Mouse (Mus musculus): Measurements from ENCODE around the gene Lipm.

The Lipm gene

DNA sequence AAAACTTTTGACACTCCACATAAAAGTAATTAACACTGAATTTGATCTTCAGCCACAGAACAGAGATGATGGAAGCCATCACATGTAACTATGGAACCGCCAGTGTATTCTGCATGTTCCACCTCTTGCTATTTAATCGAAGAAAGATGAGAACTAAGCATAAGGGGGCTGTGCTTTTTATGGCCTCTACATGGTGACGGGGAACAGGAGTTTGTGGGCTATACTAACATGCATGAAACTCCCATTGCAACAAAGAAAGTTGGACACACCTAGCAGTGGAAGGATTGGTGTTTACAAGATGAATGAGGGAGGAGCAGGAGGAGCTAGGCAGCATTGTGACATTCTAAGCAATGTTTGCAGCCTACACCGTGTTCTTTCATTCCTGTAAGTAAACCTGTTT is at the start of gene Lipm:
Lipm (plus strand) TSS at position 301 of the 400 bp plus-strand sequence.
- DNase-seq (ENCODE audit: low read depth, low spot score), result no peak

DNA sequence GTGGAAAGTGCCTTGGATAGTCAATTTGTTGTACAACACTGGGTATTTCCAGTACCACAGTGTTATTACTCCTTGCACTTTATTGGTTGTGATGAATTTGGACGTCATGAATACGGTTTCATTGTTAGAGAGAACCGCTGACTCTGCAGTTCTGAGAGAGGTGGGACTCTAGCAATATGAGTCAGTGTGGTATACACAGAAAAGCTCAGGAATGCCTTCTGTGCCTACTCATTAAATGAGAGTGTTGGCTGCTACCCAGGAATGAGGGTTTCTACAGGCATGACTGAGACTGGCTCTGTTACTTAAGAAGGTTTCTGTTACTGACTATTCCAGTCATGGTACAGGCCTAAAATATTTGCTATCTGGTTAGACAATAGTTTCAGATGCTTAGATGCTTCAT is 49.2 kb upstream of the Lipm start:
- peak; percentile 62 for DNase-seq (ENCODE audit: low read depth, low spot score)

- no peak for DNase-seq (ENCODE audit: low read depth, low spot score)
These were observed 37.2 kb upstream of the Lipm start for GRCm38 (mm10) chr19:34063547-34063946.

GRCm38 (mm10) chr19:34064059-34064458 is 36.7 kb upstream of the Lipm start:
- DNase-seq (ENCODE audit: low read depth, low spot score), result peak; percentile 62

- DNase-seq (ENCODE audit: low read depth, low spot score), result no peak
These were observed 33.8 kb upstream of the Lipm start, which contains the start of gene Lipn for GRCm38 (mm10) chr19:34066779-34067472. Gene Lipn (plus strand): TSS chr19:34067358.

DNA sequence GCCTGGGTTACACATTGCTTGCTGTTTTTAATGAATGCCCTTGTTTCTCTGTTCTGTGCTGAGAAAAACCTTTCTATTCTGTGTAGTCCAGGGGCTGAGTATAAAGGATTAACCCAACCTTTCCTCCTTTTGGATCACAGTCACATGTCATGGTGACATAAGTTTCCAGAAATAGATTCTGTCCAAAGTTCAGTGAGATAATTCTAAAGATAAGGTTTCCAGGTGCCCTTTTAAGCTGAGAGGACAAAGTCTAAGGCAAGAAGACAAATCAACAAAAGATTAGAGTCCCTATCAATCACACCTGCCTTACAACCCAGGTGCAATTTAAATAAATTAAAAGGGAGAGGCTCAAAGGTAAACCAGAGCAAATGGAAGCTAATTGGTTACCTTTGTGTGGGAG is 26.5 kb upstream of the Lipm start:
- no peak for DNase-seq (ENCODE audit: low read depth, low spot score)

DNA sequence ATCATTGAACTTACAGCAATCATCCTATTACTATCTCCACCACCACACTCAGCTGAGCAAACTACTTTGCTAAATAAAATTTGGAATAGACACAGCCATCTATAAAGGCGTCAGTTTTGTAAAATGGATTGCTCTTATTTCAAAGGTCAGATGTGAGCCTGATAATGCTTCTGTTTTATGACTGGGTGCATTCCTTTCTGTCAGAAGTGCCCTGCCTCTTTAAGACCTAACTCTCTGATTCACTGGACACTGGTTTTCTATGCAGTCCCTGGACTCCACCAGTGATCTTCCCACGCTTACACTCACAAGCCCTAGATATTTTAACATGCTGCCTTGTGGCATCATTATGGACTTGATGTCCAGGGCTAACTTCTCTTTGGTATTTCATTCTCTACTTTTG is 22.6 kb upstream of the Lipm start:
- no peak for DNase-seq (ENCODE audit: low read depth, low spot score)

- no peak for DNase-seq (ENCODE audit: low read depth, low spot score)
These were observed 11.6 kb upstream of the Lipm start for GRCm38 (mm10) chr19:34089011-34089680.

DNA sequence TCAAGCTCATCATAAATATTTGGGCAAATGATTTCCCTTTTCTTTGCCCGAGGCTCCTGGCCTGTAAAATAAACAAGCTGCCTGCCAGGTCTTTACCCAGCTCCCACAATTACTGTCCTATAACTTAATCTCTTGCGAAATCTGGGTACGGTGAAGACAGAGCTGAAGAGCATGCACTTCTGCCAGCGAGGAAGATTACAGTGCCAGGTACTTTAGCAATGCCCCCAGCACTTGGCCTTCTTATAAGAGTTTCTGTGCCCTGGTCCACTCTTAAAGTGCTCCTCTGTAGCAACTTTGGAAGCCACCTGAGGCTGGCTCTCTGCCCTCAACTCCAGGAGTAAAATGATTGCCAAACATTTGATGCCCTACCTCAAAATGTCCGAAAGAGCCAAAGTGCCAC is 5.4 kb upstream of the Lipm start:
- no peak for DNase-seq (ENCODE audit: low read depth, low spot score)

- DNase-seq (ENCODE audit: low read depth, low spot score), result no peak
These were observed 4.5 kb upstream of the Lipm start for GRCm38 (mm10) chr19:34096228-34096627.

DNA sequence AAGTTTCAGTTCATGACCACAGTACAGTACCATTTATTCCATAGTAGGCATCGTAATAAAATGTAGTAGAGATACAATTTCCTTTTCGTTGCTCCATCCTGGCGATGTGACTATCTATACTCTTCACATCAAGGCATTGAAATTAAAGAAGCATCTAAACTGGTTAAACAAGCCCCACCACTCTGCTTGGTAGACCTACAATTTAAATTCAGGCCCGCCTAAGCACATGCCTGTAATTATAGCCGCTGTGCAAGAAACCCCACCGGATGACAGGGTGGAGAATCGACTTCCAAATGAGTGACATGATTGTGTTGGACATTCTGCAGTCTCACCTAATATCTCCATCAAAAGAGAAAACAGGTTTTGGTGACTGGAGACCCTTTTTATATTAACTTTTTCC is 1.2 kb downstream of the Lipm start:
- no peak for DNase-seq (ENCODE audit: low read depth, low spot score)

DNA sequence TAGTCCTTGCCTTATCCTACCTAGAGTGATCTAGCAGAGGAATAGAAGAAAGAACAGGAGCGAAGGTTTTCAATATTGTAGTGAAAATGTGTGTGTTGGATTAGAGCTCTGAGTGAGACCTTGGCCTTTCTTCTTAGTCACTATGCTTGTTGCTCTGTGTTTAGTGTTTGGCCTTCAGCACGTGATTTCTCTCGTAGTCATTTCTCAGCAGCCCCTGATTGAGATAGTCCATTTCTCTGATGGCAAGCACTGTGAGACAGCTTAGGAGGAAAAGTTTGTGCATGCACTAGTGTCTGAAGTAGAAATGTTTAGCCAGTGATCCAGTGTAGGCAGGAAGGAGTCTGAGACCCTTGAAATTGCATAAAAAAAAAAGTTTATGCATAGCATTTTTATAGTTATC is 4.1 kb downstream of the Lipm start:
- DNase-seq (ENCODE audit: low read depth, low spot score), result no peak

DNA sequence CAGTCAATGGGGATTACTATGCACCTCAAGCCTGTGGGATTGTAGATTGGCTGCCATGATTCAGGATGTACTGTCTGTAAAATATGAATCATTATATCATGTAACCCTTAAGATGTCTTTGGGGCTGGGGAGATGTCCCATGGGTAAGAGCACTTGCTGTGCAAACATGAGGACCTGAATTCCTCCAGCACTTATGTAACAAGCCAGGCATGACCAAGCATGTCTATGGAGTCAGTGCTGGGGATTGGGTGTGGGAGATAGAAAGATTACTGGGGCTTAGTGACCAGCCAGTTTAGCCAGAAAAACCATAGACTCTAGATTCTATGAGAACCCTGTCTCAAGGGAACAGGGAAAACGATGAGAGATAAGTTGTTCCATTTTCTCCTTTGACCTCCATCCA is 18.4 kb downstream of the Lipm start:
- no peak for DNase-seq (ENCODE audit: low read depth, low spot score)

- DNase-seq (ENCODE audit: low read depth, low spot score), result no peak
These were observed 18.9 kb downstream of the Lipm start for GRCm38 (mm10) chr19:34119653-34120052.

DNA sequence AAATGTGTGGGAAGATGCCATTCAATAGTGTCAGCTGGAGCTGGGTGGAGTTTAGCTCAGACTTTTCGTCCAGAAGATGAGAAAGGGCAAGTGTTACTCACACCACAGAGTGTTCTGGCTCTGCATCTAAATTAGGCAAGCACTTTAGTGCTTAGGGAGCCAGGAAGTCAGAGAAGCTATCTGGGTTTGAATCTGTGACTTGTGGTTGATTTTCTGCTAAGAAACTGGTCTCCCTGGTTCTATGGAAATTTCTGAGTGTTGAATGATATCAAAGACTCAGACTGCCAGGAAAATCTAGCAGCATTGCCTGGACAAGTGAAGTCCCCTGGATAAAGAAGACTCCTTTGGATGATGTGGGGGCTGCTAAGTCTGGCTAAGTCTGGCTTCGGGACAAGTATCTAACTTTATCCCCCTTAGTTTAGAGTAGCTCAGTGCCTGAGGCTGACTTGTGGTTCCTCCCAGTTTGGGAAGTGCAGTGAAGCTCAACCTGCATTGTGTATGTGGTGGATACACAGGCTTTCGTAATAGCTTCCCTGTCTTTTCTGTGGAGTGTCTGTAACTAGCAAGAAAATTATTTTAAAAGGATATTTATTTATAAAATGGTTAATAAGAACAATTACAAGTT is 19.5 kb downstream of the Lipm start:
- no peak for DNase-seq (ENCODE audit: low read depth, low spot score)

- DNase-seq (ENCODE audit: low read depth, low spot score), result peak; percentile 8
These were observed 38.1 kb downstream of the Lipm start for GRCm38 (mm10) chr19:34138720-34139430.

DNA sequence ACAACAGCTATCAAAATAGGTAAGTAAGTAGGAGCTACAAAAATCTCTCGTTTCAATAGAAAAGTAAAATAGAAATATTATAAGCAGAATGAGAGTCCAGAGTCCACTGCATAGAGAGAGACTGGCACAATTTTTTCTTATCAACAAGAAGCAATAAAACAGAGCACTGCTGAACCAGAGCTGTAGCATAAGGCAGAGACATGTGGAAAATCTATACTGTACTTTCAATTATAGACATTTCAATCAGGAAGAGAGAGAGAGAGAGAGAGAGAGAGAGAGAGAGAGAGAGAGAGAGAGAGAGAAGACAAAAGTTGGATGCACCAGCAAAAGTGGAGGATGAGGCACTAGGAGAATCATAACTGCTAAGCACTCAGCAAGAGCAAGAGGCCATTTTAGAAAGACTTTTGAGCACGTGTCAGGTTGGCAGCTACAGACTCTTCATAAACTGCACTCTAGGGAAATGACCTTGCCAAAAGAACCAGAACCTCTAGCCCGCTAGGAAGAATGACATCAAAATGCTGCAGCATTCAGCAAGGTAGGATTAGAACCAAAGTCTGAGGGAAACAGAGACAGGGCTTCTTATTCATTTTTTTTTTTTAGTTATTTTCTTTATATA is 38.8 kb downstream of the Lipm start:
- no peak for DNase-seq (ENCODE audit: low read depth, low spot score)

GRCm38 (mm10) chr19:34148421-34148820 is 47.7 kb downstream of the Lipm start:
- DNase-seq (ENCODE audit: low read depth, low spot score), result no peak

DNA sequence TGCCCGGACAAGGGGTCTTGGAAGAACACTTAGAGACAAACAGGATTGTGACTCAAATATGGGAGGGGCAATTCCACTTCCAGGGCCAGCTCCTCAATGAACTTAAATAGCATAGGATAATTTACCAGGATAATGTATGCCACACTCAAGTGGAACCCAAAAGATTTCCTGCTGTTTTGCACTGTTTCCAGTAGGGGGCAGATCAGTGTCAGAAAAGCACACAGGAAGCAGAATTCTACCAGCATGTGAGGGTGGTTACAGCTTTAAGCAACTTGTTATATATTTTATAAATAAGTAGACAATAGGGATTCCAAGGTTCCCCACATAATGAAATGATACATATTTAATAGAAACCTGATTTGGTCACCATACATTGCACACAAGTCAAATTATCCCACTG is 51.2 kb downstream of the Lipm start:
- DNase-seq (ENCODE audit: low read depth, low spot score), result peak; percentile 58

- peak; percentile 16 for DNase-seq (ENCODE audit: low read depth, low spot score)
These were observed 52.8 kb downstream of the Lipm start for GRCm38 (mm10) chr19:34153263-34154144.

DNA sequence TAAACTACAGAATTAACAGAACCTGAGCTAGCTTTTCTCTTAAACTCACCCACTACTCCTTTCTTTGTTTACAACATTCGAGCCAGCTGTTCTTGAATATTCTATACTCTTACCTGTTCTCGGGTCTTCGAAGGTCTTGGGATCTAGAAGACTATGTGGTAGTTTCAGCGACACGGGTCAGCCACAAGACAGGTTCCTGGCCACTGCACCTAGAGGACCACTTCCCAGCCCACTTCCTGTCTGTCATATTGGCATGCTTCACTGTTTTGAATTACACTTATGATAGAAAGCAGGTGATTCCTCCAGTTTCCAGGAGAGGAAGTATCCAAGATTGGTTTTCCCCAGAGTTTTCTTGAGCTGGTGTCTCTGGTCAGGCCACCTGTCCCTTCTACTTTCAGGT is 62.0 kb downstream of the Lipm start:
- DNase-seq (ENCODE audit: low read depth, low spot score), result no peak
